Mouse (Mus musculus): ENCODE measurements around the gene Gm49325. TPM values are rescaled to one million over a fixed set of nuclear protein-coding genes. Genes with fewer than 3 reads are reported as not detected.
A peak's percentile ranks its signal among the peaks of the same experiment; 100 is the strongest.

Gm49325 gene
- polyA plus RNA-seq, 1 experiment from 2014 or later = 13.2 TPM

DNA sequence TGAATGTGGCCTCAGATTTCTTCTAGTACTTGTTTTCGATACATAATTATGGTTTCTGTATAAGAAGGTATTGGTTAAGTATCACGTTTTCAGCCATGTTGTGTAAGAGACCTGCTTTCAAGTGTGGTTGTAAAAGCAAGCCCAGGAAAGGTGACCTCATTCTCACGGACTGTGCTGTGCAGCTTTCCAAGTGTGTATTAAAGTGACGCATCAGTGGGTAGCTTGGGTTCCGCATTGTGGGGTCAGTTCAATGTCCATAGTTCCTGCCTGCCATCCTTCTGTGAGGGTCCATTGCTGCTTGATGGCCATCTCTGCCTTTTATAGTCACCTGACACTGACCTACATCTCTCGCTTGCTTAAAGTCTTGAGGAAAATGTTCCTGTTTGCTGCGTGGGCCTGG lies 10.9 kb downstream of the Gm49325 start:
- no peak overlapping the region for H3K4me2 ChIP-seq (replicated peaks)
- no peak overlapping the region for H3K9ac ChIP-seq
- H3K27ac ChIP-seq = no peak overlapping the region
- no peak overlapping the region for H3K4me3 ChIP-seq
- H3K9me3 ChIP-seq (replicated peaks) = no peaks in the 10 kb centered on the region
- WGBS = 96% methylated on average over 7 of the region's 7 CpGs
- peaks cover 58% of the 10 kb centered on the region for H3K36me3 ChIP-seq
- H3K27me3 ChIP-seq = no peaks in the 10 kb centered on the region
- no peak for ATAC-seq (ENCODE audit: low FRiP score)
- H3K4me1 ChIP-seq = no peaks in the 10 kb centered on the region

DNA sequence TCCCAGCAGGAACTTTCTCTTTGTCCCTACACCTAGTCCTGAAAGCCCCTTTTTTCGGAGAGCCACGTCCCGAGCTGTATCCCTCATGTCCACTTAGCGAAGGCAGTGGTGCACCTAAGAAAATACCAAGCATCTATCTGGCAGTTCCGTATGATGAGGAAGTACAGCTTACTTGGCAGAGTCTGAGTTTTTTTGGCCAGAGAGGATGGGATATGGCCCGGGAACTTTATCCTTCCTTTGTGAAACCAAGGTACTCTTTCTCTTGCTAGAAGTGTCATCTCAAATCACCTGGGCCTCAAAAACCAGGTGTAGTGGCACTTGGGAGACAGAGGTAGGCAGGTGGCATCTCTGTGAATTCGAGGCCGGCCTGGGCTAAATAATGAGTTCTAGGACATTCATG lies 15.5 kb downstream of the Gm49325 start:
- peak overlapping the region; percentile 90 for H3K27ac ChIP-seq
- 0 out of 2 replicates have a peak, but pooled peaks have one; percentile 10 for ATAC-seq (ENCODE audit: low FRiP score)
- peaks cover 15% of the 10 kb centered on the region for H3K36me3 ChIP-seq
- H3K4me3 ChIP-seq = peak overlapping the region; percentile 99
- H3K4me2 ChIP-seq (replicated peaks) = peak overlapping the region; percentile 82
- H3K9ac ChIP-seq = peak overlapping the region; percentile 98
- H3K4me1 ChIP-seq = peaks cover 23% of the 10 kb centered on the region
- H3K9me3 ChIP-seq (replicated peaks) = no peaks in the 10 kb centered on the region
- WGBS = 78% methylated on average over 8 of the region's 8 CpGs
- H3K27me3 ChIP-seq = no peaks in the 10 kb centered on the region

DNA sequence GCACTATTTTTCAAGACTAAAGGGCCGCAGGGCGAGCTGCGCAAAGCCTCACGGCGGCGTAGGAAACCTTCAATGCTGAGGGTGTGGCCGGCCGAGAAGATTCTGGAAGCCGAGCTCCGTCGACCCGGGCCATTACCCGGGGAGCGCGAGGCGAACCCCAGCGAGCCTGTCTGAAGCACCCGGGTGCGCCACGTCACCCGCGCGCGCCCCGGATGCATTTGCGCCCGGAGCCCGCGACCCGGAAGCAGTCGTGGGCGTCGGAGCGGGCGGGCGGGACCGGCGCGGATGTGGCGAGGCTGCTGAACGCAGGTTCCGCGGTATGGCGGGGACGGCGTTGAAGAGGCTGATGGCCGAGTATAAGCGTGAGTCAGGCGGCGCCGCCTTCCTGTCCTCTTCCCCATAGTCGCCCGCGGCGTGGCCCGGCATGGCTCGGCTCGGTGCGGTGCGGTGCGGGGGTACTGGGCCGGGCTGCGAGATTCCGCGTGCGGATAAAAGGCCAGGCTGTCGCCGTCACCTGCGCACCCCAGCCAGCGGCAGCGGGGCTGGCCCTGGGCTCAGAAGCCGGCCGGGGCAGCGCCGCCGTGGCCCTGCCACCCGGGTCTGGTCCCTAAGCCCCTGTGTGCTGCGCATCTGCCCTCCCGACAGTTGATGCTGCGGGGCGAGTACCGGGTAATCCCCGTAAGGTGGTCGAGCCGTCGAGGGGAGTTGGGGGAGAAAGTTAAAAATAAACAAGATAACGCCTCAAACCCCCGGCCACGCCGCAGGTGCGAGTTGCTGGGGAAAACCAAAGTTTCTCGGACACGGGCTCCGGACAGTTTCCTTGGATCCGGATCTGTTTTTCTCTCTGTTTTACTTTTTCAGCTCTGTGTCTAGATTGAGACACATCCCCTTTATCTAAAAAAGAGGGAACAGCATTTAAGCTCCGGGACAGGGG lies 16.3 kb downstream of the Gm49325 start, which contains the start of gene Ube2g2:
Gene Ube2g2 (plus strand): TSS at position 221 of the 934 bp plus-strand sequence.
- peak within 1 kb of the TSS; percentile 82 for H3K4me2 ChIP-seq (replicated peaks)
- under 1% methylated on average over 96 of the region's 96 CpGs for WGBS
- peak within 1 kb of the TSS; percentile 99 for H3K4me3 ChIP-seq
- H3K27me3 ChIP-seq = no peaks in the 10 kb centered on the region
- no peaks in the 10 kb centered on the region for H3K9me3 ChIP-seq (replicated peaks)
- ATAC-seq (ENCODE audit: low FRiP score) = peak; percentile 93
- peak within 1 kb of the TSS; percentile 90 for H3K27ac ChIP-seq
- peak within 1 kb of the TSS; percentile 98 for H3K9ac ChIP-seq
- H3K4me1 ChIP-seq = peaks cover 23% of the 10 kb centered on the region
- peaks cover 7% of the 10 kb centered on the region for H3K36me3 ChIP-seq

DNA sequence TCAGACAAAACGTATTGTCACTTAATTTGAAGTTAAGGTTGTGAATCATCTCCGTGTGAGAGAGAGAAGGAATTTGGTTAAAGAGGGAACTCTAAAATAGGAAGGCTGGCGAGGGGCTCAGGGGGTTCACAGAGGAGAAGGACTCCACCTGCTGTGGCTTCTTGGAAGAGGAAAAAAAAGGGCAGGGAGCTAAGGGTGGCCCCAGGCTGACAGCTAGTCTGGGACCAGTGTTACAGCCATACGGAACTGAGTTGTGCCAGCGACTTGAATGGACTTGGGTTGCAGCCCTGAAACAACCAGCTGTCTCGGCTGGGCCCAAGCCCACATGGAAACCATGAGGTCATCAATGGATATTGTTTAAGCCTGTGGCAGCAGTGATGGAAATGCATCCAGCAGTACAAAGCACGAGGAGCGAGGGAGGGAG lies 17.1 kb downstream of the Gm49325 start:
- Histone ChIP-seq H3K4me1 (peaks cover 23% of the 10 kb centered on the region), H3K4me3 (peak overlapping the region; percentile 99), H3K9ac (peak overlapping the region; percentile 98), H3K9me3 (replicated peaks) (no peaks in the 10 kb centered on the region), H3K27me3 (no peaks in the 10 kb centered on the region), H3K4me2 (replicated peaks) (peak overlapping the region; percentile 82), H3K27ac (no peak overlapping the region; the same call in 1 of the 2 replicates), H3K36me3 (no peaks in the 10 kb centered on the region)
- ATAC-seq (ENCODE audit: low FRiP score) = no peak
- WGBS = 11% methylated on average over 8 of the region's 8 CpGs

DNA sequence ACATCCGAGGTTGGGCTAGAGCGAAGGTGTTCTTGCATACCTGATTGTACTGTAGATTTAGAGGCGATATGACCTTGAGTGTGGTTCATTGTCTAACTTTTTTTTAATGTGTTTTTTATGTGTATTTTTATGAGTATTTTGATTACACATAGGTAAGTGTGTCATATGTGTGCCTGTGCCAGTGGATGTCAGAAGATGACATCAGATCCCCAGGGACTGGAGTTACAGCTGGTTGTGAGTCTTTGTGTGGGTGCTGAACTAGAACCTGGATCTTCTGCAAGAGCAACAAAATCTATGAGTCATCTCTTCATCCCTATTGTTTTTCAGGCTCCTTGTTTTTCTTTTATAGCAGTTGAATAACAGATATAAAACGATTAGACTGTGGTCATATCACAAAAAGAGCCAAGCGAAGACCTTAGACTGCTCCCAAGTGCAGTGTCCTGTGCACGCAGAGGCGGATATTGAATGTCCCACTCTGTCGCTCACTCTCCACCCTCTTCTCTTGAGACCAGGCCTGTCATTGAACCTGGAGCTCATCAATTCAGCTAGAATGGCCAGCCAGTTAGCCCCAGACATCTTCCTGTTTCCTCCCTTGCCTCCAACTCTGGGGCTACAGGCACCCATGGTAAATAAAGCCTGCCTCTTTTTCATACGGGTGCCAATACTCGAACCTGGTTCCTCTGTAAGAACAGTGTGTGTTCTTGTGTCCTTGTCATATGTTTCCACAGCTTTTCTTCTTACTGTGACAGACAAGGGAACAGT lies 17.8 kb downstream of the Gm49325 start:
- H3K4me2 ChIP-seq (replicated peaks) = peak overlapping the region; percentile 82
- peak overlapping the region; percentile 99 for H3K4me3 ChIP-seq
- 93% methylated on average over 10 of the region's 10 CpGs for WGBS
- H3K4me1 ChIP-seq = peaks cover 23% of the 10 kb centered on the region
- no peaks in the 10 kb centered on the region for H3K36me3 ChIP-seq
- peak overlapping the region; percentile 98 for H3K9ac ChIP-seq
- no peak overlapping the region for H3K27ac ChIP-seq
- no peaks in the 10 kb centered on the region for H3K27me3 ChIP-seq
- no peaks in the 10 kb centered on the region for H3K9me3 ChIP-seq (replicated peaks)
- no peak for ATAC-seq (ENCODE audit: low FRiP score)

DNA sequence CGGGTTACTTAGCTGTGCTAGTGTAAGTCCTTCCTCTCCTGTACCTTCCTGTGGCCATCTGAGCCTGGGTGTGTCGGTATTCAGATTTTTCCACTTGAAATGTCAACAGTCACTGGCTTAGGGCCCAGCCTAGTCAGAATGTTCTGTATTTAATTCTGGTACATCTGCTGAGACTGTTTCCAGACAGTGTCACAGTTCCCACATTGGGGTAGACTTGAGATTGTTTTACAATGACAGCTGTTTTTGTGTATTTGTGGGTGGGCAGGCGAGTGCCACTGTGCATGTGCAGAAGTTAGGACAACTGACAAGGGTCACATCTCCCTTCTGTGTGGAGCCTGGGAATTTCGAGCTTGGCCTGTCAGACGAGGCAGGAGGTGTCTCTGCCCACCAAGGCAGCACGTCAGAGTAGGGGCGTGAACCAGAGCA lies 18.6 kb downstream of the Gm49325 start:
- H3K9ac ChIP-seq = no peak overlapping the region
- 0 out of 2 replicates have a peak overlapping the region, but pooled peaks have one; percentile 82 for H3K4me2 ChIP-seq (replicated peaks)
- no peak overlapping the region for H3K27ac ChIP-seq
- H3K36me3 ChIP-seq = no peaks in the 10 kb centered on the region
- H3K4me1 ChIP-seq = peaks cover 23% of the 10 kb centered on the region
- no peak for ATAC-seq (ENCODE audit: low FRiP score)
- H3K4me3 ChIP-seq = no peak overlapping the region
- WGBS = 80% methylated on average over 7 of the region's 7 CpGs
- no peaks in the 10 kb centered on the region for H3K9me3 ChIP-seq (replicated peaks)
- H3K27me3 ChIP-seq = no peaks in the 10 kb centered on the region

DNA sequence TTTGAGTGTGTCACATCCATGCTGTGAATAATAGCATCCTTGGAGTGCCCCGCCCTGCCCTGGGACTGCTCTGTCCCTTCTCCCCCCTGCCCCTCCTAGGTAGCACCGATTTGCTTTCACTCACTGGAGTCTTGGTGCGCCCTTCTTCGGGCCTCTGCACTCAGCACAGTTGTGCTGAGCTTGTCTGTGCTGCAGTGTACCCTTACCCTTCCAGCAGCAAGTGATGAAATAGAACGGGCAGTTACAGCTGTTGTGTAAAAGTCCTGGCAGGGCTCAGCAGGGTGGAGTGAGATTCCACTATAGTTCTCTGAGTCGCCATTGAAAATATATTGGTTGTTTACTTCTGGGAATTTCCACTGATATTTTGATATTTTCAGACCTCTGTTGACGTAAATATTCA lies 20.0 kb downstream of the Gm49325 start:
- H3K4me1 ChIP-seq = peaks cover 23% of the 10 kb centered on the region
- no peaks in the 10 kb centered on the region for H3K9me3 ChIP-seq (replicated peaks)
- H3K27ac ChIP-seq = no peak overlapping the region
- no peak for ATAC-seq (ENCODE audit: low FRiP score)
- WGBS = 91% methylated on average over 7 of the region's 7 CpGs
- H3K4me2 ChIP-seq (replicated peaks) = no peak overlapping the region
- no peak overlapping the region for H3K9ac ChIP-seq
- no peak overlapping the region for H3K4me3 ChIP-seq
- peaks cover under 1% of the 10 kb centered on the region; the same call in 1 of the 2 replicates for H3K36me3 ChIP-seq
- no peaks in the 10 kb centered on the region for H3K27me3 ChIP-seq

DNA sequence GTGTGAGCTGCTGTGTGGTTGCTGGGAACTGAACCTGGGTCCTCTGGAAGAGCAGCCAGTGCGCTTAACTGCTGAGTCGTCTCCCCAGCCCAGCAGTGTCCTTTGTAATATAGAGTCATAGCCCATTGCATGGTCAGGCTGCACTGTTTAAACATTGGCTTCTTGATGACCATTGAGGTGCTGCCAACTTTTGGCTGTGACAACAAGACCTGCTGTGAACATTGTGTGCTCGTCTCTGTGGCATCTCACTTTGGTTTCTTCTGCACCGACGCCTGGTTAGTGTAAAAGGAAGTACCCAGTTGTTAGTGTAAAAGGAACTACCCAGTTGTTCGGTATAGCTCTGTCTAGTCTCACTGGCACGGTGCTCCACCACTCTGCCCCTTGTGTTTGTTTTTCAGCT lies 20.6 kb downstream of the Gm49325 start:
- H3K9me3 ChIP-seq (replicated peaks) = no peaks in the 10 kb centered on the region
- H3K4me1 ChIP-seq = peaks cover 23% of the 10 kb centered on the region
- no peak for ATAC-seq (ENCODE audit: low FRiP score)
- peaks cover 6% of the 10 kb centered on the region for H3K36me3 ChIP-seq
- H3K4me3 ChIP-seq = no peak overlapping the region
- H3K9ac ChIP-seq = no peak overlapping the region
- H3K27me3 ChIP-seq = no peaks in the 10 kb centered on the region
- H3K27ac ChIP-seq = no peak overlapping the region
- H3K4me2 ChIP-seq (replicated peaks) = no peak overlapping the region
- 74% methylated on average over 7 of the region's 7 CpGs for WGBS

DNA sequence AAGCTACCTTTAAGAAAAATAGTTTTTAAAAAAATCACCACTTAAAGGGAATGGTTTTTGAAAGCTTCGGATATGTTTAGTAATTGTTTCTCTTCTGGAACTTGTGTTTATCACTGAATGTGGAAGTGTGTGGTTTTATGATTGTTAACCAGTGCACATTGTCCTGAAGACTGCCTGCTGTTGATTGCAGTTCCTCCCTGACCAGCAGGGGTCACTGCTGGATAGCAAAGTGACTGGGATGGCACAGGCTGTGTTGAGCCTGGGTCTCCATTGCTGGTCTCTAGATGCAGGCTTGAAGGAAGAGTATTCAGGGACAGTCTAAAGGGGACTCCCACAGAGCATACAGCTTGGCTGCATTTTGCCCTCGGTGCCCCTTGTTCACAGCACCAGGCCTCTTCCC lies 21.5 kb downstream of the Gm49325 start:
- 43% methylated on average over 2 of the region's 2 CpGs for WGBS
- ATAC-seq (ENCODE audit: low FRiP score) = peak; percentile 55; the same call in 1 of the 2 replicates
- Histone ChIP-seq H3K36me3 (peaks cover 13% of the 10 kb centered on the region), H3K4me3 (no peak overlapping the region), H3K4me2 (replicated peaks) (no peak overlapping the region), H3K9ac (no peak overlapping the region), H3K4me1 (peaks cover 23% of the 10 kb centered on the region), H3K27ac (no peak overlapping the region), H3K27me3 (no peaks in the 10 kb centered on the region), H3K9me3 (replicated peaks) (no peaks in the 10 kb centered on the region)

DNA sequence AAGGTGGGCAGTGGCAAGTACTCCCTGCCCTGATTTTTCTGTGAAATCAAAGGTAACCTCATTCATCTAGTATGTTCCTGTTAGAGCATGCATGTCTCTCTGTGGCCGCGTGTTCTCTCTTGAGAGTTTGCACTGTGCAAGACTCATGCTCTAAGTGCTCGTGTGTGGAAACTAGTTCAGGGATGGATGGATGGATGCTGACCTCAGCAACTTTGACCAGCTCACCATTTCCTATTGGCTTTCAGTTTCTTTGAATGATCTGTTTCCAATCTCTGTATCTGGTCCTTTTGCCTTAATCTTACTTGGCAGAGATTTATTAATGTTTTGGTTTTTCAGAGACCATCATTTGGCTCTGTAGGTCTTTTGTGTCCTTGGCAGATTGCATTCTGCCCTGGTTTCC lies 23.2 kb downstream of the Gm49325 start:
- peaks cover 26% of the 10 kb centered on the region for H3K36me3 ChIP-seq
- no peak for ATAC-seq (ENCODE audit: low FRiP score)
- no peaks in the 10 kb centered on the region for H3K27me3 ChIP-seq
- H3K4me3 ChIP-seq = no peak overlapping the region
- H3K9me3 ChIP-seq (replicated peaks) = no peaks in the 10 kb centered on the region
- no peak overlapping the region for H3K4me2 ChIP-seq (replicated peaks)
- H3K4me1 ChIP-seq = peaks cover 14% of the 10 kb centered on the region
- WGBS = 78% methylated on average over 3 of the region's 3 CpGs
- H3K27ac ChIP-seq = no peak overlapping the region
- no peak overlapping the region for H3K9ac ChIP-seq

DNA sequence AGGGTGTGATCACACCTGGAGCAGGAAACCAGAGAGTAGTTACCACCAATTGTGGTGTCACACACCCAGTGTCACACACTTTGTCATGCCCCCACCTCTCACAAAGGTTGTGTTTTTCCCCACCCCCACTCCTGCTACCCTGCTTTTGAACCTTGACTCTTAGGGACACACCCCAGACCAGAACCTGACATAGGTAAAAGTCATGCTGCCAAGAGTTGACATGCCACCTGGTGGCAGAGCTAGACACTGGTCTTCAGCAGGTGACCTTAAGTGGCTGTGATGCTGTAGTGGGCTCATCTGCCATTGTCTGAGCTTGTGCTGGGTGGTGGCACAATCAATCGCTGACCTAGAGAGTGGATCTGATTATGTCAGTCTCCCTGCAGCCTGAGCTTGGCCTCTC lies 24.0 kb downstream of the Gm49325 start:
- H3K27ac ChIP-seq = no peak overlapping the region
- no peaks in the 10 kb centered on the region for H3K27me3 ChIP-seq
- H3K36me3 ChIP-seq = peaks cover 32% of the 10 kb centered on the region
- no peak overlapping the region for H3K4me3 ChIP-seq
- H3K4me2 ChIP-seq (replicated peaks) = no peak overlapping the region
- no peaks in the 10 kb centered on the region for H3K9me3 ChIP-seq (replicated peaks)
- H3K9ac ChIP-seq = no peak overlapping the region
- 89% methylated on average over 1 of the region's 1 CpGs for WGBS
- no peak for ATAC-seq (ENCODE audit: low FRiP score)
- H3K4me1 ChIP-seq = peaks cover 9% of the 10 kb centered on the region

DNA sequence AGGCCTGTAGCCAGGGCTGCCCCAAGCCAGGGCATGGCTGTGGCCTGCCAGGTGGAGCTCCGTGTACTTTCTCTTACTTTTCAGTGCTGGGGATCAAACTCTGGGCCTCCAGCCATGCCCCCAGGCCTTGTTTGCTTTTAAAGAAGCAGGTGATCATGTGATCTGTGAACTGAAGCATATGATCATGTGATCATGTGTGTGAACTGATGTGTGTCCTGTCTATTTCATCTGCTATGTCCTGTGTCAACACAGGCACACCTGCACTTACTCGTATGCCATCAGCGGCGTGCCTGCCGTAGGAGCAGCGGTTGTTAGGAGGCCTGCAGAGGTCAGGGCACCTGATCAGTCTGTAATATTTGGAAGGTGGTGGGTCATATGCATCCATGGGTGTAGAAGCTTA lies 28.0 kb downstream of the Gm49325 start:
- Histone ChIP-seq H3K4me1 (peaks cover 12% of the 10 kb centered on the region), H3K9me3 (replicated peaks) (no peaks in the 10 kb centered on the region), H3K4me3 (no peak overlapping the region), H3K4me2 (replicated peaks) (no peak overlapping the region), H3K27me3 (no peaks in the 10 kb centered on the region), H3K27ac (no peak overlapping the region), H3K36me3 (peaks cover 51% of the 10 kb centered on the region), H3K9ac (no peak overlapping the region)
- ATAC-seq (ENCODE audit: low FRiP score) = no peak
- 88% methylated on average over 6 of the region's 6 CpGs for WGBS
